Mouse (Mus musculus): ENCODE measurements around the gene Med12.

Gene Med12

DNA sequence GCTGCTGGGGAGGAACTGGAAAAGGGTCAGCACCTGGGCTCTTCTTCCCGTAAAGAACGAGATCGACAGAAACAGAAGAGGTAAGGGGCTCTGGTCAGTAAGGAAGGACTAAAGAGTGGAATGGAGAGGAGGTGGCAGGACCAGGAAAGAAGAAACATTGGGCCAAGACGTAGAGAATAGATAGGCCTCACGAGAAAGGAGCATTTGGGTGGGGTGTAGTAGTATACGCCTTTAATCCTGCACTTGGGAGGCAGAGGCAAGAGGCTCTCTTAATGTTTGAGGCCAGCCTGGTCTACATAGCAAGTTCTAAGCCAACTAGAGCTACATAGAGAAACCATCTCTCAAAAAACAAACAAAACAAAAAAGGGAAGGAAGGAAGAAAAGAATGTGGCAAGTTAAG lies 14.6 kb downstream of the Med12 start:
- ChIA-PET CTCF (no interaction called here), POLR2A (interaction anchor here in 1 of 4 experiments (1.3 kb wide), 1 partner anchor 44 kb away, joined by 4 read pairs; no protein-coding TSS in a partner anchor)

GRCm38 (mm10) chrX:101289037-101289436 lies 15.2 kb downstream of the Med12 start:
- ChIA-PET POLR2A (interaction anchor here in 1 of 4 experiments (1.3 kb wide), 1 partner anchor 44 kb away, joined by 4 read pairs; no protein-coding TSS in a partner anchor), CTCF (no interaction called here)

GRCm38 (mm10) chrX:101290111-101290510 lies 16.3 kb downstream of the Med12 start:
- POLR2A ChIA-PET = no interaction called here
- CTCF ChIA-PET = interaction anchor here in 2 of 4 experiments (0.6 to 0.7 kb wide), 2 partner anchors 9 to 196 kb away, joined by 3 to 4 read pairs; partner anchors contain the start of gene Nlgn3 (in 1 of the 2)

GRCm38 (mm10) chrX:101299055-101299454 lies 25.2 kb downstream of the Med12 start, which contains the start of gene Nlgn3:
TSS of gene Nlgn3 (plus strand) at chrX:101299168.
- POLR2A ChIA-PET = interaction anchor here (0.6 to 1.4 kb wide), 14 partner anchors 9 to 484 kb away, joined by 3 to 6 read pairs (median 4); partner anchors contain the start of genes Med12 (in 2 of the 4), Foxo4 (in 1 of the 4) and Nono (in 1 of the 4)
- CTCF ChIA-PET = interaction anchor here in 1 of 4 experiments (0.6 to 0.7 kb wide), 2 partner anchors 9 to 182 kb away, joined by 3 to 4 read pairs; no protein-coding TSS in a partner anchor

DNA sequence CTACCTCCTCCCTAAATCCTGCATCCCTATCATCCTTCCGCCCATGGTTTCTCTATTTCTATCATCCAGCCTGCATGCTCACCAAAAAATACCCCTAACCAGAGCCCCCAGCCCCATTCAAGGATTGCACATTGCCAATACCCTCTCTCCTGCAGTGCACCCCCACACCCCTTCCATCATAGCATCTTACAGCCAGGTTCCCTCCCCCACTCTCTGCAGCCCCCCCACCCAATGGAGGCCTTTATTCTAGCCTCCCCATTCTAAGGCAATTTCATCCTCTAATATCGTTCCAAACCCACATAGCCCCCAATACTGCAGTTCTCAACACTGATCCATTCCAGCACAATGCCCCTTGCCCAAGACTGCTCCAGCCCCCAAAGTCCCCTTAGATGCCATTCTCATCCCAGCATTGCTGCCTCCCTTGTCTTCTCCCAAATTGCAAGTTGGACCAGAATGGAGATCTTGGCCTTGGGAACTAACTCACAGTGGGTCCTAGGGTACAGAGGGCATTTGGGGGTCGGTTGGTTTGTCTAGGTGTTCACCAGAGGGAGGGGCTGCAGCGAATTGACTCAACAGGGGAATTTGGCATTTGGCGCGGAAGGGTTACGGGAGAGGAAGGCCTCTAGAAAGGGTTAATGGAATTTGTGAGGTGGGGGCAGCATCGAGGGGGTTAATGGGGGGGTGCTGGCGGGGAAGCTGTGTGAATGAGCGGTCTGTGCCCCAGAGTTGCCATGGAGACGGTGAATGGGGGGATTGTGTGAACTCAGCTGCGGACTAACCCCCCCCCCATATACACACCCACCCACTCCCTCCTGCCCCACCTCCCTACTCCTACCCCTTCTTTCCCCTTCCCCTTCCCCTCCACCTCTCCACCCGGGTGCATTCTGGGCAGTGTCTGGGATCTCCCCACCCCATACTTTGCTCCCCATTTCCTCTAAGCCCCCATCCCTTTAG lies 25.9 kb downstream of the Med12 start:
- ChIA-PET POLR2A (interaction anchor here in 3 of 4 experiments (0.6 to 1.4 kb wide), 9 partner anchors 26 to 485 kb away, joined by 3 to 6 read pairs (median 4); partner anchors contain the start of genes Foxo4 (in 1 of the 3) and Med12 (in 1 of the 3)), CTCF (interaction anchor here in 1 of 4 experiments (0.7 kb wide), 1 partner anchor 183 kb away, joined by 3 read pairs; no protein-coding TSS in a partner anchor)

DNA sequence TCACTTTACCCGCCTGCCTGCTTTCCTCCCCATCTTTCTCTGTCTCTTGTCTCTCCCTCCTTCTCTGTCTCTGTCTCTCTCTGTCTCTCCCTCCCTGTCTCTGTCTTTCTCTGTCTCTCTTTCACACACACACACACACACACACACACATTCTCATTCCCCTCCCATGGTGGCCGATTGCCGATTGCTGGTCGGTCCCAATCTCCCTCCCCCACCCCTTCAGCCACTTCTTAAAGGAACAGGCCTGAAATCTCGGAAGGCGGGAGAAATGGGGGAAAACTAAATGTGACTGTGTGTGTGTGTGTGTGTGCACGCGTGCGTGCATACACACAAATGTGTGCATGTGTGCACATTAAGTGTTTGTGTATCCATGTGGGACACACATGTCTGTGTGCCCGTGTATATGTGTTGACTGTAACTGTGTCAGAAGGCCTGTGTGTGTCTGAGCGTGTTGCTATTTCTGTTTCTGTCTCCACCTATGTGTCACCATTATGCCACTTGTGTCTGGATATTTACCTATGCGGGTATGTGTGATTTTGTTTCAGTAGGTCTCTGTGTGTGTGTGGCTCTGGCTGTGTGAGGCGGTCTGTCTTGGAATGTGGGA lies 26.7 kb downstream of the Med12 start:
- ChIA-PET POLR2A (no interaction called here), CTCF (no interaction called here)

DNA sequence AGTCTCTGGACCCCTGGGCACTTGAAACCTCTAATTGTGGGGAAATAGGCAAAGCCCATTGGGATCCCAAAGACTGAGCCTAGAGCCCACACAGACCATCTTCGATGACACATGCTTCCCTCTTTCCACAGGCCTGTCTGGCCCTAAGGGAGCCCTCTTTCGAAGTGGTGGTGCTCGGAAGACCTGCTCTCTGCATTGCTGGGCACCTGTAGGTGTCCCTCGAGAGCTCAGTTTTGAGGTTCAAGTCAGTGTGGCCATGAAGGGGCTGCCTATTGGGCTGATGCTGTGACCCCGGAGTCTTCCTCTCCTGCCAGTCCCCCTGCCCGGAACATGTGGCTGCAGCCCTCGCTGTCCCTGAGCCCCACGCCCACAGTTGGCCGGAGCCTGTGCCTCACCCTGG lies 27.8 kb downstream of the Med12 start:
- CTCF ChIA-PET = interaction anchor here in 1 of 4 experiments (0.8 to 1.2 kb wide), 2 partner anchors 14 to 17 kb away, joined by 3 read pairs; no protein-coding TSS in a partner anchor
- POLR2A ChIA-PET = interaction anchor here in 2 of 4 experiments (1.2 kb wide), 2 partner anchors 30 to 49 kb away, joined by 3 read pairs; no protein-coding TSS in a partner anchor

- POLR2A ChIA-PET = interaction anchor here in 2 of 4 experiments (0.9 to 1.6 kb wide), 5 partner anchors 8 to 48 kb away, joined by 3 to 7 read pairs (median 3); partner anchors contain the start of gene Med12 (in 2 of the 2)
- CTCF ChIA-PET = interaction anchor here in 1 of 4 experiments (0.9 kb wide), 1 partner anchor 184 kb away, joined by 3 read pairs; no protein-coding TSS in a partner anchor
Measured at GRCm38 (mm10) chrX:101304646-101305045, 30.8 kb downstream of the Med12 start.

DNA sequence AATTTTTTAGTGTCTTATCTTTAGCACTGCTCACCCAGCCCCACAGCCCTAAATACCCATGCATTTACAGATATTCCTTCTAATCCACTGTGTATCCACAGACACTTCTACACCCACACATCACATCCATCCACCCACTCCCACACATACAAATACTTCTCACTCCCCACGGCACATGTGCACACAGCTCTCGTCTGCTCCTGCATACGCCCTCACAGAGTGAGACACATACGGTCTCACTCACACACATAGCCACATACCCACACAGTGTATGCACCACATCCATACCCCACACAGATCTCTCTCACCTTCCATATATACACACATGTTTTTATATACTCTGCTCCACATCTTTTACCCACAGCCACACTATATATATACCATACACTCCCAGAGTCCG lies 35.5 kb downstream of the Med12 start:
- ChIA-PET CTCF (interaction anchor here in 1 of 4 experiments (0.6 kb wide), 1 partner anchor 58 kb away, joined by 5 read pairs; no protein-coding TSS in a partner anchor), POLR2A (no interaction called here)

DNA sequence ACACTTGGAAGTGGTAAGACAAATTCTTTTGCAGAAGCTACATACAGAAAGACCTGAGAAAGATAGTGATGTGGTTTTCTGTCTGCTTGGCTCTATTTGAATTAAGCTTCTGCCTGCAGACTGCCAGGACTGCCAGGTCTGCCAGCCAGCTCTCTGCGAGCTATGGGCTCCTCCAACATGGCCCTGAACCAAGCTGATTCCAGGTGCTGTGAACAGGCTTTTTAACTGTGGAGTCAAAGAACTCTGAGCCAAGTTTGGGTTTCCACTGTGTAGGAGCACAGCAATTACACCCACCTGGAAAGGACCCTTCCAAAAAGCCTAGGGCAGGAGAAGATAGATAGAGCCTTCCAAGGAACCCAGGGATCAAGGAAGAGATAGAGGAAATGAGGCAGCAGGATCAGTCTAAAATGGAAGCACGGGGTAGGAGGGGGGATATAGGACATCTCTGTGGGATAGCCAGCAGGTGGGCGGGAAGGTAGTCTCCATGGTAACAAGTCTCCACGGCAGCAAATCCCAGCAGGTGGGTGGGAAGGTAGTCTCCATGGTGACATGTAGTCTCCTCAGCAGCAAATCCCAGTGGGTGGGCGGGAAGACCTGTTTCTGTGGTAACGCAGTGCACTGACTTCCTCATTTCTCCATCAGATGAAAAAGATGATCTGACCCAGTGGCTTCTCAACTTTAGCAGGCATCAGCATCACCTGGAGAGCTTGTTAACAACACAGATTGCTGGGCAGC lies 40.0 kb downstream of the Med12 start:
- ChIA-PET CTCF (interaction anchor here in 1 of 4 experiments (0.7 kb wide), 1 partner anchor 16 kb away, joined by 3 read pairs; no protein-coding TSS in a partner anchor), POLR2A (interaction anchor here in 2 of 4 experiments (0.6 to 1.0 kb wide), 2 partner anchors 10 to 19 kb away, joined by 3 read pairs; no protein-coding TSS in a partner anchor)

- CTCF ChIA-PET = interaction anchor here in 2 of 4 experiments (0.6 kb wide), 2 partner anchors 157 to 188 kb away, joined by 3 to 6 read pairs; no protein-coding TSS in a partner anchor
Measured at GRCm38 (mm10) chrX:101319775-101320174, 45.9 kb downstream of the Med12 start.

DNA sequence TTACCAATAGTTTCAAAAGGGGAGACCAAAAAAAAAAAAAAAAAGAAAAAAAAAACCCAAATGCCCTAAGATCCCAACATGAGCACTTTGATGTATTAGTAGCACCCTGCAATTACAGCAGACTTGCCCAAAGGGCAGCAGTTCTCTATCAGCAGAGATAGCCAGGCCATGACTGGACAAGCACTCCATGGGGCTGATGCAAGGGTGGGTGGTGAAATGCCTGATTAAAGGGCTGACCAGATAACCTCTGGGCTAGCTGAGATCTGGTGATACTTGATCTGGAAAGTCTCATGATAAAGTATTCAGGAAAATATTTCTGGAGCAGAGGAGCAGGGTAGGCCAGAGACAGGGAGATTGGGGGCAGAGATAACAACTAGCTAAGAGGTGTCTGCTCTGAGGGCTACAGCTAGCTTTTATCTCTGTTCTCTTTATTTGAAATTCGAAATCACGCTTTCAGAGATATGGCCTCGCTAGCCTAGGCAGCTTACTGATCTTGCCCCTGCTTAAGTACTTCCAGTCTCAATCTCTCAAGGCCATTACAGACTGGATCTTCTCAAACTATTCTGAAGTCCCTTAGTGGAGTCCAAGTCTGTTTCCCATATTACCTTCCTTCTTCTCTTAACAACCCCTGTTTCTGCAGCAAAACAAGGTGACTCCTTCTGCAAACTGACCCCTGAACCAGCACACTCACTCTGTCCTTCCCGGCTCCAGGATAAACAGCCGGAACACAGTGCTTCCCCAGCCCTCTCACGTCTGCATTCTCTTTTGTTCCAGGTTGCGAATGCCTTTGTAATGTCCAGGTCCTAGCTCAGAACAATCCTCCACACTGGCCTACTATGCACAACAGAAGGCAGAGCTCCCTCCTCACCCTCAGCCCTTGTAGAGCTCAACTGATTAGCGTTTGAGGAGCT lies 52.4 kb downstream of the Med12 start:
- ChIA-PET CTCF (interaction anchor here in 2 of 4 experiments (0.5 to 1.3 kb wide), 6 partner anchors 26 to 195 kb away, joined by 3 to 4 read pairs (median 4); no protein-coding TSS in a partner anchor), POLR2A (interaction anchor here in 2 of 4 experiments (0.6 to 1.4 kb wide), 5 partner anchors 41 to 242 kb away, joined by 3 to 11 read pairs (median 3); no protein-coding TSS in a partner anchor)

More at GRCm38 (mm10) chrX:101319775-101320174, 45.9 kb downstream of the Med12 start:
- POLR2A ChIA-PET = interaction anchor here in 2 of 4 experiments (1.1 to 4.4 kb wide), 2 partner anchors 10 to 13 kb away, joined by 6 to 21 read pairs; no protein-coding TSS in a partner anchor

GRCm38 (mm10) chrX:101329372-101330028 lies 55.7 kb downstream of the Med12 start:
- ChIA-PET POLR2A (interaction anchor here in 2 of 4 experiments (0.7 to 5.2 kb wide), 15 partner anchors 9 to 252 kb away, joined by 3 to 74 read pairs (median 3); partner anchors contain the start of genes Foxo4 (in 2 of the 2), Slc7a3 (in 2 of the 2), Med12 (in 1 of the 2) and Nlgn3 (in 1 of the 2)), CTCF (interaction anchor here (0.5 to 2.2 kb wide), 17 partner anchors 15 to 591 kb away, joined by 3 to 35 read pairs (median 3); partner anchors contain the start of gene Nono (in 1 of the 4))

DNA sequence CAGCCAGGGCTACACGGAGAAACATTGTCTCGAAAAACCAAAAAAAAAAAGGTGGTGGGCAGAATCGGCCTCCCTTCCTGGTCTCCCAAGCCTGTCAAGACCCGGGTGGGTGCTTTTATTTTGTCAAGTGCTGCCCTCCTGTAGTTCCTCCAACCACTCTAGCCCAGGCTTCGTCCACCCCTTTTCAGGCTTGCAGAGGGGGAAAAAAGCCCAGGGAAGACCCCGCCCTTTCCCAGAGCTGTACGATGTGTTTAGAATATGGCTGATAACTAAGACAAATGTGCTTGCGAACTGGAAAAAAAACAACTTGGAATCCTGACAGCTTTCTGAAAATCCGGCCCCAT lies 58.2 kb downstream of the Med12 start:
- CTCF ChIA-PET = interaction anchor here (0.6 to 2.2 kb wide), 13 partner anchors 9 to 1006 kb away, joined by 3 to 12 read pairs (median 4); partner anchors contain the start of gene Nono (in 1 of the 4)

More for the DNA sequence above, 58.2 kb downstream of the Med12 start:
- POLR2A ChIA-PET = interaction anchor here (0.6 to 5.2 kb wide), 64 partner anchors 9 to 604 kb away, joined by 3 to 74 read pairs (median 4); partner anchors contain the start of genes Med12 (in 4 of the 4), Foxo4 (in 3 of the 4), Nono (in 2 of the 4) and Slc7a3 (in 2 of the 4)

All from embryonic stem cell, embryonic (primary cell).